Mouse (Mus musculus): ENCODE results near the gene Nuak1. TPM values are rescaled to one million over a fixed set of nuclear protein-coding genes. Genes with fewer than 3 reads are reported as not detected.
A peak's percentile ranks its signal among the peaks of the same experiment; 100 is the strongest.

The Nuak1 gene
- total RNA-seq, 2 experiments from 2014 or later, result 19.9 to 20.7 TPM

- no peak for DNase-seq (ENCODE audit: low spot score in 2 of 2)
Observed at GRCm38 (mm10) chr10:84411122-84412105, 29.0 kb downstream of the Nuak1 start.

GRCm38 (mm10) chr10:84408965-84409660 is 31.3 kb downstream of the Nuak1 start:
- no peak for DNase-seq (ENCODE audit: low spot score in 2 of 2)

- DNase-seq (ENCODE audit: low spot score in 2 of 2), result no peak
Observed at GRCm38 (mm10) chr10:84405135-84405776, 35.1 kb downstream of the Nuak1 start.

DNA sequence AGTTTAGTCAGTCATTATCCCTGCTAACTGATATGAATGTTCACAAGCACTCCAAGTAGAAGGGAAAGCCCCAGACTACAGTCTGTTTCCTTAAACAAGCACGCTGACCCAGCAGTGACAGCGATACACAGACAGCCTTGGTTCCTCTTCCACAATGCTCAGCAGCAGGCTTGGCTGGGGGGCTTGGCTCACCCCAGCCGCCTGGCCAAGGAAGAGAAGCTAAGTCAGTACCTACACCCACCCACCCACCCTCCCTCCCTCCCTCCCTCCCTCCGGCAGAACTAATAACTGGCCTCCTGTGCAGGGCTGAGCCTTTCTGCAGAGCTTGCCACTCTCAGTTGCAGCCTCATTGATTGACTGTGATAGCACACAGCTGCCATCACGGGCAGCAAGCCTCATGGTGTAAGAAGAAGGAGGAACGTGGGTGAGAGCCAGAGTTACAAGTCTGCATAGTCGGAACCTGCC is 38.5 kb downstream of the Nuak1 start:
- DNase-seq (ENCODE audit: low spot score in 2 of 2), result no peak

DNA sequence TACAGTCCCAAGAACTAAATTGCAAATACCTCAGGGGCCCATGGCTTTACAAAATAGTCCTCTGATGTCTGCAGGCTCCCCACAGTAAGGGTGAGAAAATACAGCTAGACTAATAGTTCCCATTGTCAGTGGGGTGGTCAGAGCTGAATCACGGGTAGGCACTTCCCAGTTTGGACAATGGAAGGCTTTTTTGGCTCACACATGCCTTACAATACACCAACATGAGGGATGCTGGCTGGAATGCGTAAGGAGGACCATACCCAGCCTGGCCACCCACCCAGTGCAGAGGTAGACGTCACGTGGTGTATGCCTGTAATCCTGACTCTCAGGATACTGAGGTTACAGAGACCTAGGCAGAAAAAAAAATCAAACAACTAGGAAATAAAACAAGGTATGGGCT is 39.2 kb downstream of the Nuak1 start:
- DNase-seq (ENCODE audit: low spot score in 2 of 2), result no peak

GRCm38 (mm10) chr10:84400037-84400681 is 40.2 kb downstream of the Nuak1 start:
- no peak for DNase-seq (ENCODE audit: low spot score in 2 of 2)

DNA sequence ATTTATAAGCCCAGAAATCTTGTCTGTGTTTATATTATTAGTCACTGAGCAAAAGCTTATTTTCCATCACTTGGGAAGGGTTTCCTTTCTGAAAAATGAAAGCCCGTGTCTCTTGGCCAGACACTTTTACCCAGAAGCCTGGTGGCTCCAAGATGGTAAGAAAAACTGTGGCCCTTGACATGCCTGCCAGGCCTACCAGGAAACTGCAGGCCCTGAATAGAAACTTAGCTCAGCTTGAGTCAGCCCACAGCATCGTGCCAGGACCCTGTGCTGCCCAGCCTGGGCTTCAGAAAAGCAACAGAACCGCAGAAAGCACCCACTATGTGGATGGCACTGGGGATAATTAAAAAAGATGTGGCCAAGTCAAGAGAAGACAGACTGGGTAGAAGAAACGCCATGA is 43.1 kb downstream of the Nuak1 start:
- DNase-seq (ENCODE audit: low spot score in 2 of 2), result no peak

- no peak for DNase-seq (ENCODE audit: low spot score in 2 of 2)
Observed at GRCm38 (mm10) chr10:84395885-84396659, 44.3 kb downstream of the Nuak1 start.

GRCm38 (mm10) chr10:84395259-84395658 is 45.1 kb downstream of the Nuak1 start:
- DNase-seq (ENCODE audit: low spot score in 2 of 2), result no peak

- no peak for DNase-seq (ENCODE audit: low spot score in 2 of 2)
Observed at GRCm38 (mm10) chr10:84393881-84394280, 46.5 kb downstream of the Nuak1 start.

DNA sequence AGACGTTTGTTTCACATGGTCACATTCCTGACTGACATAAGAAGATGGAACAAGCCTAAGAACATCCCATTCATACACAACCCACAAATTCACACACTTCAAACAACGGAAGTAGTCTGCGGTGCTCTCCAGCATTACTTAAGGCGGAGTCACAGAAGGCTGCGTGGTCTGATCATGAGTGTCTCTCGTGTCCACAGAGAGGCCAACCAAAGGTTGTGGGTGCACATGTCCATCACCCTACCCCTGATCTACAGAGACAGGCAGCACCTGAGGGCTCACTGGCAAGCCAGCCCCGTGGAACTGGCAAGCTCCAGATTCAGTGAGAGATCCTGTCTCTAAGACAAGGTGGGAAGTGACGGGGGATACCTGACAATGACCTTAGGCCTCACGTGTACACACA is 47.0 kb downstream of the Nuak1 start:
- no peak for DNase-seq (ENCODE audit: low spot score in 2 of 2)

DNA sequence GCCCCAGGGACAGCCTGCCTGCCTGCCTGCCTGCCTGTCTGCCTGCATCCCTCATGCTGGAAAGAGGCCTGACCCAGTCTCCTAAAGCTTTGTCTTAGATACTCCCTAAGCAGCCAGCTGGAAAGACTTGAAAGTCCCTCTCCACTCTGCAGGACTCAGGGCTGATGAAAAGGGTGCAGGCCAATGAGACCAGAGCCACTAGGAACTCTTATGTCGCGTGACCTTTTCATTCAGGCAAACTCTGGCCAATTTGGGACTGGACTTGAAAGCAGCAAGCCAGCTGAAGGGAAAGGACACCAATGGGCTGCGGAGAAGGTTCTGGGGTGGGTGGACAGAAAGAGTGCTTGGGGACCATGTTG is 47.7 kb downstream of the Nuak1 start:
- DNase-seq (ENCODE audit: low spot score in 2 of 2), result no peak

GRCm38 (mm10) chr10:84392027-84392722 is 48.2 kb downstream of the Nuak1 start:
- no peak for DNase-seq (ENCODE audit: low spot score in 2 of 2)

DNA sequence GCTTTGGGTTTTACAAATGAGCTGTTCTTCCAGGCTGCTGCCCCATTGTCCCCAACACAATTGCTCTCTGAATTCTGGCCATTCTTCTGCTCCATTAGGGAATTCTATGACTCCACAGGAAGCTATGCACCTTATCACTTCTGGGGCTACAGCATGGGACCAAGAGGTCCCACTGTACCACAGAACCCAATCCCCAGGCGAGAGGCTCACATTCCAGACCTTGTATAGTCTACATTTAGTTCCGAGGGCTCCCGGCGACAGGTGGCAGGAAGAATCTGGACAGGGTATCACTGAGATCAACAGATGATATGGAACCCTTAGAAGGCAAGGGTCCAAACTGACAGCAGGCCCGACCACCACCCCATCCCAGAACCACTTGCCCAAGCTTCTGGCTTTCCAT is 50.7 kb downstream of the Nuak1 start:
- DNase-seq (ENCODE audit: low spot score in 2 of 2), result no peak

DNA sequence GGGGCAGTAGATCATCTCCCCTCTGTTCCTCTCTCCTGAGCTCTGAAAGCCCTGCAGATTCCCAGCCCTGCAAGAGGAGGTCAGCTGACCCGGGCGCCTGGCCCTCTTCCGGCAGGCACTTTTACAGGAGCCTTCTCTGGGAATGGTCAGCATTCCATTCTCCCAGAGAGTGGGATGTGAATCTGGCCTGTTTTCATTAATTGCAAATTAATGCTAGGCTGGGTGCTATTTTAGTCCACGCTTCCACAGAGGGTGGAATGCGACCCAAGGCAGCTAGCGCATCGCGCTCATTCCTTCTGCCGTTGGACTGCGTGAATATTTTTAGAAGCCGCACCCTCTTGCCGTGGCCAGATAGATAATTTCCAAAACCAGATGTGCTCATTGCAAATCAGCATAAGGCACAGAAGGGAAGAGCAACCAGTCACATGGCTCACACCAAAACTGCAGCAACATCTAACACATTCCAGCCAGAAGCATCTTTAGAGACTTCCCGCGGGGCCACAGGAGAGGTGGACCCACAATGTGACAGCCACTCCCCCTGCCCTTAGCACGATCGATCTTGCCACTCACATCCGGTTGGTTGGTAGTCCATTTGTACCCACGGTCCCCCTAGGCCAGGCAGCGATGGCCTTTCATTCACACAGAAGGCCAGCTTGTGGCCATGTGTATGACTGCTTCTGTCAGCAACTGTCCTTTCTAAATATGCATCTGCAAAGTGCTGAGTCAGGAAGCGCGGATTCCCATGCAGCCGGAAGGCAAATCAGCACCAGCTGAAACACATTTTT is 51.8 kb downstream of the Nuak1 start:
- DNase-seq (ENCODE audit: low spot score in 2 of 2), result peak in 1 of 2 experiments; percentile 45

- no peak for DNase-seq (ENCODE audit: low spot score in 2 of 2)
Observed at GRCm38 (mm10) chr10:84387338-84387737, 53.1 kb downstream of the Nuak1 start.

- DNase-seq (ENCODE audit: low spot score in 2 of 2), result no peak
Observed at GRCm38 (mm10) chr10:84386625-84387242, 53.7 kb downstream of the Nuak1 start.

GRCm38 (mm10) chr10:84386214-84386613 is 54.2 kb downstream of the Nuak1 start:
- DNase-seq (ENCODE audit: low spot score in 2 of 2), result no peak

DNA sequence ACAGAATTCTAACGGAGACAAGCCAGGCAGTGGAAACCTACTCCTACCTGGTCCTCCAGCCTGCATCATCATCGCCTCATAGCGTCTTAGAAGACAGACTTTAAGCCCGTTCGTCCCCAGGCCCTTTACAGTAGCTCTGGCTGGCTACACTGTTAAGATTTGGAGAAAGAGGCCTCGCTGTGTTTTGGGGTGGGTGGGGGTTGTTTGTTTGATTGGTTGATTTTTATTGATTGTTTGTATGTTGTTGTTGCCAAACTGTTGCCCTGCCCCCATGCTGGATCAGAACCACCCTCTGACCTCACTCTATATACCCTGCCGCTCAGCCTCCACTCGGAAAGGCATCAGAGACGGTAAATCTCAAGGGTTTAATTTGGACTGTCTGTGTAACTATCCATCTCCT is 55.6 kb downstream of the Nuak1 start:
- DNase-seq (ENCODE audit: low spot score in 2 of 2), result no peak
